ENCODE assay signal across 8 mouse cellular contexts in genomic region chr13:21440503-21441206, GRCm38 (mm10). TPM values are rescaled to one million over a fixed set of nuclear protein-coding genes. Genes with fewer than 3 reads are reported as not detected.
DNase-seq lines count a peak whose midpoint lies in the region; ATAC-seq lines count a peak whose summit lies in the region.

TSS of gene Pgbd1 (minus strand) at chr13:21441058.

- H3K4me2 ChIP-seq in intestine, embryonic 14.5 days (ENCODE audit: low read length): peak within 1 kb of the TSS; percentile 96

- no peaks in the 10 kb centered on the region for H3K27me3 ChIP-seq in intestine, embryonic 14.5 days (replicated peaks; ENCODE audit: control insufficient read depth, insufficient read depth, low read length)

- under 1% methylated on average over 32 of the region's 32 CpGs for WGBS in intestine, embryonic 14.5 days

- intact Hi-C loops in gastrocnemius, postnatal 36 days (cut with DNase I): no loop called here
- intact Hi-C loops in left cerebral cortex, postnatal 14 days (cut with DNase I): no loop called here

- peaks cover 3% of the 10 kb centered on the region; the same call in 1 of the 2 replicates for H3K4me1 ChIP-seq in intestine, embryonic 14.5 days (replicated peaks; ENCODE audit: control insufficient read depth, insufficient read depth, low read length)

- peak within 1 kb of the TSS; percentile 78 for H3K27ac ChIP-seq in intestine, embryonic 14.5 days (ENCODE audit: low read depth)

- H3K9ac ChIP-seq in intestine, embryonic 14.5 days (ENCODE audit: low read length): peak within 1 kb of the TSS; percentile 72

- peaks cover 31% of the 10 kb centered on the region for H3K36me3 ChIP-seq in intestine, embryonic 14.5 days (ENCODE audit: control insufficient read depth, insufficient read depth, low read length)

- peak; percentile 91 for ATAC-seq in intestine, embryonic 14.5 days (replicated peaks; ENCODE audit: low FRiP score, low TSS enrichment, low read depth)
- ATAC-seq in megakaryocyte progenitor cell, adult 5-6 weeks (replicated peaks; ENCODE audit: poor library complexity): peak; percentile 95

- peak within 1 kb of the TSS; percentile 58 for H3K4me3 ChIP-seq in intestine, embryonic 14.5 days (ENCODE audit: low read depth, low read length)

- peak; percentile 75 for DNase-seq in adrenal gland, postnatal 25 days
- peak; percentile 81 for DNase-seq in embryo, embryonic 9.5 days (ENCODE audit: extremely low spot score)
- peak; percentile 12 to 22 for DNase-seq in gastrocnemius, postnatal 36 days
- DNase-seq in intestine, embryonic 14.5 days (ENCODE audit: low spot score): peak; percentile 86
- DNase-seq in left cerebral cortex, postnatal 14 days (ENCODE audit: low spot score in 2 of 2): peak; percentile 70 to 80
- DNase-seq in right cerebral cortex, postnatal 14 days: peak; percentile 73
- peak; percentile 49 for DNase-seq in urinary bladder, postnatal 25 days (ENCODE audit: low spot score)

- H3K9me3 ChIP-seq in intestine, embryonic 14.5 days (ENCODE audit: control insufficient read depth, low read length): no peaks in the 10 kb centered on the region

RNA-seq across cellular contexts. Expression of gene Pgbd1, which starts in this region (rescaled TPM):
- total RNA-seq in adrenal gland, postnatal 25 days (2021): 0.48 and 1.1 TPM in 2 replicates
- under 1 TPM; 0.20 to 0.36 TPM for total RNA-seq in gastrocnemius, postnatal 36 days (2021)
- polyA plus RNA-seq in intestine, embryonic 14.5 days (2014; fragmentation: Nextera tagmentation; extraction: Ambion mirVana): 2.7 and 3.2 TPM in 2 replicates
- total RNA-seq in left cerebral cortex, postnatal 14 days (2021): 1 to 10 TPM; 1.3 to 1.8 TPM
- total RNA-seq in megakaryocyte progenitor cell, adult 5-6 weeks (2015): 1.1 and 1.6 TPM in 2 replicates
- 0.58 and 0.98 TPM in 2 replicates for total RNA-seq in megakaryocyte progenitor cell, adult 5-6 weeks (2017)

Comparison
In these comparisons a context has a peak if more than half of its experiments do, and no peak if none do; other contexts are left out.
1. Peak in every context shown above with its lines: DNase-seq, ATAC-seq, H3K4me3 ChIP-seq and H3K27ac ChIP-seq.
2. Peak in DNase-seq in gastrocnemius, postnatal 36 days; RNA of the gene not detected or under 1 TPM.
3. DNase-seq: peak in every context shown above with its lines; median percentile 86 in intestine, embryonic 14.5 days; 81 in embryo, embryonic 9.5 days; 75 in adrenal gland, postnatal 25 days; 75 in left cerebral cortex, postnatal 14 days; 73 in right cerebral cortex, postnatal 14 days; 49 in urinary bladder, postnatal 25 days; 17 in gastrocnemius, postnatal 36 days.